Comparison of ENCODE assay signal across 9 mouse cellular contexts in the genomic region with DNA sequence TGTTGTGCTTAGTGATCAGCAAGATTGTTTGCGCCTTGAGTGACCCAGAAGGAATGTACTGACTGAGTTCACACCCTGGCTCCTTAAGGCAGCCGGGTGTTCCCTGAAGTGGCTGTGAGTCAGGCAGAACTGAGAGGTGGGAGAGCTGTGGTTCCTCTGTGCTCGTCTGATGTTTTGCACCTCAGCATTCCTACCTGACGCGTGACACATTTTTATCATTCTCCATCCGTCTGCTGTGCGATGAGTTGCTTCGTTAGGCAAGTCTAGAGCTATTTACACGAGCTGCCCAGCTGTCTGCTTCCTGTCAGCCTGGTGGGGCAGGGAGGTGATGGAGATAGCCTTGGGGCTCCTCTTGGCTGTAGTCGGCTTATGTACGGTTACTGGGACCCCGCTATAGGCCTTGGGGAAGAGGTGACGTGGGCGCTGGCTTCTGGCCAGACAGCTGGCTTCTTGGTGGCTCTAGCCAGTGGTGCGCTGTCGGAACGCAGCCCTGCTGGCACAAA. TPM values are rescaled to one million over a fixed set of nuclear protein-coding genes. Genes with fewer than 3 reads are reported as not detected.
DNase-seq lines count a peak whose midpoint lies in the region; ATAC-seq and TF ChIP-seq lines count a peak whose summit lies in the region.
"Had no signal": no experiment of that assay in that cellular context is flagged by ENCODE, and none has a peak within 500 bp of the region (broad histone marks: within the 10 kb centered on the region; RNA-seq: fewer than 3 reads in every experiment).

No protein-coding gene starts in this region.

- H3K36me3 ChIP-seq in forebrain, postnatal 0 days (ENCODE audit: insufficient read depth): peaks cover 6% of the 10 kb centered on the region; the same call in 1 of the 2 replicates
- no peaks in the 10 kb centered on the region for H3K36me3 ChIP-seq in hindbrain, embryonic 14.5 days (replicated peaks; ENCODE audit: control insufficient read depth, insufficient read depth)
- no peaks in the 10 kb centered on the region for H3K36me3 ChIP-seq in lung, embryonic 16.5 days (ENCODE audit: control insufficient read depth, insufficient read depth, low read length)
- no peaks in the 10 kb centered on the region for H3K36me3 ChIP-seq in stomach, embryonic 16.5 days (ENCODE audit: control insufficient read depth, insufficient read depth, low read length)
- H3K36me3 ChIP-seq: neural tube, embryonic 12.5 days had no signal

- H3K27ac ChIP-seq in forebrain, postnatal 0 days (ENCODE audit: low read depth, low read length): peak overlapping the region; percentile 50; the same call in 1 of the 2 replicates
- H3K27ac ChIP-seq in hindbrain, embryonic 14.5 days: peak overlapping the region; percentile 40
- H3K27ac ChIP-seq in lung, embryonic 16.5 days (ENCODE audit: low read length): peak overlapping the region; percentile 96
- H3K27ac ChIP-seq in stomach, embryonic 16.5 days (ENCODE audit: low read length): peak overlapping the region; percentile 84
- H3K27ac ChIP-seq: neural tube, embryonic 12.5 days had no signal

- H3K4me2 ChIP-seq in forebrain, postnatal 0 days (ENCODE audit: low read depth): peak overlapping the region; percentile 23
- H3K4me2 ChIP-seq in hindbrain, embryonic 14.5 days (replicated peaks): peak overlapping the region; percentile 36
- H3K4me2 ChIP-seq in lung, embryonic 16.5 days (ENCODE audit: low read depth, low read length): peak overlapping the region; percentile 50
- peak overlapping the region; percentile 21; the same call in 1 of the 2 replicates for H3K4me2 ChIP-seq in stomach, embryonic 16.5 days (ENCODE audit: low read depth, low read length)
- H3K4me2 ChIP-seq: neural tube, embryonic 12.5 days had no signal

- 48% methylated on average over 17 of the region's 17 CpGs for WGBS in forebrain, postnatal 0 days
- 41% methylated on average over 17 of the region's 17 CpGs for WGBS in hindbrain, embryonic 14.5 days
- WGBS in lung, embryonic 16.5 days: 12% methylated on average over 17 of the region's 17 CpGs
- 28% methylated on average over 17 of the region's 17 CpGs for WGBS in stomach, embryonic 16.5 days

- H3K9ac ChIP-seq in forebrain, postnatal 0 days: no peak overlapping the region
- no peak overlapping the region for H3K9ac ChIP-seq in hindbrain, embryonic 14.5 days
- H3K9ac ChIP-seq in lung, embryonic 16.5 days (ENCODE audit: low read length): peak overlapping the region; percentile 63
- H3K9ac ChIP-seq in stomach, embryonic 16.5 days (ENCODE audit: low read length): peak overlapping the region; percentile 34; the same call in 1 of the 2 replicates
- H3K9ac ChIP-seq: neural tube, embryonic 12.5 days had no signal

- peak; percentile 57 for ATAC-seq in forebrain, postnatal 0 days
- ATAC-seq in hindbrain, embryonic 14.5 days (ENCODE audit: low FRiP score): peak; percentile 48; the same call in 1 of the 2 replicates
- ATAC-seq in lung, embryonic 16.5 days (ENCODE audit: low read depth): peak; percentile 30
- no peak for ATAC-seq in stomach, embryonic 16.5 days (ENCODE audit: insufficient read depth, low FRiP score)

- TF ChIP-seq CTCF in forebrain, postnatal 0 days (IDR thresholded peaks at IDR 0.05; ENCODE audit: low read depth): no peak

- no peaks in the 10 kb centered on the region for H3K9me3 ChIP-seq in forebrain, postnatal 0 days (ENCODE audit: low read length)
- no peaks in the 10 kb centered on the region for H3K9me3 ChIP-seq in hindbrain, embryonic 14.5 days (ENCODE audit: control insufficient read depth, low read length)
- H3K9me3 ChIP-seq in lung, embryonic 16.5 days (ENCODE audit: control insufficient read depth, low read length): no peaks in the 10 kb centered on the region
- no peaks in the 10 kb centered on the region for H3K9me3 ChIP-seq in stomach, embryonic 16.5 days (replicated peaks; ENCODE audit: control insufficient read depth, low read length)
- H3K9me3 ChIP-seq: neural tube, embryonic 12.5 days had no signal

- H3K4me3 ChIP-seq in forebrain, postnatal 0 days (ENCODE audit: low read depth, low read length): no peak overlapping the region
- H3K4me3 ChIP-seq in hindbrain, embryonic 14.5 days (replicated peaks; ENCODE audit: low read length): no peak overlapping the region
- H3K4me3 ChIP-seq in lung, embryonic 16.5 days (ENCODE audit: low read length): peak overlapping the region; percentile 22
- no peak overlapping the region for H3K4me3 ChIP-seq in stomach, embryonic 16.5 days (replicated peaks; ENCODE audit: low read length)
- H3K4me3 ChIP-seq: neural tube, embryonic 12.5 days had no signal

- peak; percentile 40 to 51 for DNase-seq in cerebellum, adult 18-20 months
- no peak for DNase-seq in cerebellum, adult 11 months
- DNase-seq in R1 (ENCODE audit: low read depth, low spot score): peak; percentile 89
- peak; percentile 43 for DNase-seq in forebrain, postnatal 0 days
- DNase-seq in hindbrain, embryonic 14.5 days (ENCODE audit: low spot score): peak; percentile 65
- DNase-seq in urinary bladder, adult 18-20 months (ENCODE audit: low spot score in 2 of 2): no peak

- no peaks in the 10 kb centered on the region for H3K27me3 ChIP-seq in forebrain, postnatal 0 days (ENCODE audit: insufficient read depth, low read length)
- H3K27me3 ChIP-seq in hindbrain, embryonic 14.5 days (ENCODE audit: control insufficient read depth, insufficient read depth, low read length): no peaks in the 10 kb centered on the region
- no peaks in the 10 kb centered on the region for H3K27me3 ChIP-seq in lung, embryonic 16.5 days (ENCODE audit: control insufficient read depth, insufficient read depth, low read depth, low read length)
- H3K27me3 ChIP-seq in stomach, embryonic 16.5 days (ENCODE audit: control insufficient read depth, insufficient read depth, low read length): no peaks in the 10 kb centered on the region
- H3K27me3 ChIP-seq: neural tube, embryonic 12.5 days had no signal

- H3K4me1 ChIP-seq in forebrain, postnatal 0 days (ENCODE audit: insufficient read depth): no peaks in the 10 kb centered on the region
- peaks cover 15% of the 10 kb centered on the region for H3K4me1 ChIP-seq in hindbrain, embryonic 14.5 days (replicated peaks; ENCODE audit: control insufficient read depth, insufficient read depth, low read length)
- peaks cover 50% of the 10 kb centered on the region for H3K4me1 ChIP-seq in lung, embryonic 16.5 days (replicated peaks; ENCODE audit: control insufficient read depth, insufficient read depth, low read length)
- H3K4me1 ChIP-seq in stomach, embryonic 16.5 days (ENCODE audit: control insufficient read depth, insufficient read depth, low read length): peaks cover 56% of the 10 kb centered on the region

RNA-seq across cellular contexts. Expression of a gene that starts 17.1 kb away (rescaled TPM):
- total RNA-seq in forebrain, postnatal 0 days (2014; rRNA removed): 116 and 148 TPM in 2 replicates
- polyA plus RNA-seq in forebrain, postnatal 0 days (2015; fragmentation: Nextera tagmentation; extraction: Ambion mirVana): 73.2 and 75.8 TPM in 2 replicates
- 58.3 and 58.5 TPM in 2 replicates for polyA plus RNA-seq in hindbrain, embryonic 14.5 days (2014; fragmentation: Nextera tagmentation; extraction: Ambion mirVana)
- polyA plus RNA-seq in lung, embryonic 16.5 days (2015; fragmentation: Nextera tagmentation; extraction: Ambion mirVana): 12.9 and 15.1 TPM in 2 replicates
- 10.4 and 15.1 TPM in 2 replicates for polyA plus RNA-seq in stomach, embryonic 16.5 days (2015; fragmentation: Nextera tagmentation; extraction: Ambion mirVana)

RNA-seq across cellular contexts. Expression of a gene that starts 30.1 kb away (rescaled TPM):
- 0.15 and 1.3 TPM in 2 replicates for total RNA-seq in forebrain, postnatal 0 days (2014; rRNA removed)
- 0.58 and 0.96 TPM in 2 replicates for polyA plus RNA-seq in forebrain, postnatal 0 days (2015; fragmentation: Nextera tagmentation; extraction: Ambion mirVana)
- 1.6 and 2.2 TPM in 2 replicates for polyA plus RNA-seq in hindbrain, embryonic 14.5 days (2014; fragmentation: Nextera tagmentation; extraction: Ambion mirVana)
- 0.87 and 1.4 TPM in 2 replicates for polyA plus RNA-seq in lung, embryonic 16.5 days (2015; fragmentation: Nextera tagmentation; extraction: Ambion mirVana)
- not detected in 2 replicates for polyA plus RNA-seq in stomach, embryonic 16.5 days (2015; fragmentation: Nextera tagmentation; extraction: Ambion mirVana)

RNA-seq across cellular contexts. Expression of a gene that starts 42.9 kb away (rescaled TPM):
- total RNA-seq in forebrain, postnatal 0 days (2014; rRNA removed): 101 and 124 TPM in 2 replicates
- 14.8 and 15.4 TPM in 2 replicates for polyA plus RNA-seq in forebrain, postnatal 0 days (2015; fragmentation: Nextera tagmentation; extraction: Ambion mirVana)
- 21.8 and 22.6 TPM in 2 replicates for polyA plus RNA-seq in hindbrain, embryonic 14.5 days (2014; fragmentation: Nextera tagmentation; extraction: Ambion mirVana)
- 2.2 and 3.4 TPM in 2 replicates for polyA plus RNA-seq in lung, embryonic 16.5 days (2015; fragmentation: Nextera tagmentation; extraction: Ambion mirVana)
- 1.7 TPM in 2 replicates for polyA plus RNA-seq in stomach, embryonic 16.5 days (2015; fragmentation: Nextera tagmentation; extraction: Ambion mirVana)

RNA-seq across cellular contexts. Expression of a gene that starts 55.5 kb away (rescaled TPM):
- total RNA-seq in forebrain, postnatal 0 days (2014; rRNA removed): 0.19 TPM in 1 of 2 replicates, not detected in the other
- 3.2 and 4.6 TPM in 2 replicates for polyA plus RNA-seq in forebrain, postnatal 0 days (2015; fragmentation: Nextera tagmentation; extraction: Ambion mirVana)
- 6.4 and 7.5 TPM in 2 replicates for polyA plus RNA-seq in hindbrain, embryonic 14.5 days (2014; fragmentation: Nextera tagmentation; extraction: Ambion mirVana)
- 2.0 and 3.0 TPM in 2 replicates for polyA plus RNA-seq in lung, embryonic 16.5 days (2015; fragmentation: Nextera tagmentation; extraction: Ambion mirVana)
- polyA plus RNA-seq in stomach, embryonic 16.5 days (2015; fragmentation: Nextera tagmentation; extraction: Ambion mirVana): 2.6 and 3.5 TPM in 2 replicates

Comparison
In these comparisons a context has a peak if more than half of its experiments do, and no peak if none do; other contexts are left out.
1. DNase-seq: peak in cerebellum, adult 18-20 months (2 of 2), R1 (single experiment), forebrain, postnatal 0 days (single experiment) and hindbrain, embryonic 14.5 days (single experiment); none in cerebellum, adult 11 months (single experiment) and urinary bladder, adult 18-20 months (0 of 2).
2. H3K27ac ChIP-seq: peak in every context shown above with its lines; median percentile 96 in lung, embryonic 16.5 days; 84 in stomach, embryonic 16.5 days; 50 in forebrain, postnatal 0 days; 40 in hindbrain, embryonic 14.5 days.
3. H3K9ac ChIP-seq: peak in lung, embryonic 16.5 days (single experiment) and stomach, embryonic 16.5 days (single experiment); none in forebrain, postnatal 0 days (single experiment) and hindbrain, embryonic 14.5 days (single experiment).
4. Peak in every context shown above with its lines, with median percentiles within 50 percentile points of each other: H3K4me2 ChIP-seq.